Mouse (Mus musculus) neural tube, embryonic 15.5 days (tissue): ENCODE measurements around the gene Camkk2. TPM values are rescaled to one million over a fixed set of nuclear protein-coding genes. Genes with fewer than 3 reads are reported as not detected.

Experiments used
- ATAC-seq: fragments of 200-750 bp; cut with Nextera tagmentation; 2 replicates; pipeline ENCODE4 v1.8.0; 2017; ENCODE audit warnings: mild to moderate bottlenecking, moderate TSS enrichment, moderate library complexity; ENCODE audit not compliant: low FRiP score
- H3K27ac ChIP-seq: fragments of 300-500 bp; sonication (generic); replicated peaks from 2 replicates; pipeline ENCODE4 v1.5.1; 2015; ENCODE audit warnings: mild to moderate bottlenecking, inconsistent platforms
- H3K27me3 ChIP-seq: fragments of 300-500 bp; sonication (generic); replicated peaks from 2 replicates; pipeline ENCODE4 v1.6.1; 2015; ENCODE audit warnings: inconsistent platforms
- H3K36me3 ChIP-seq: fragments of 300-500 bp; sonication (generic); 2 replicates; pipeline ENCODE4 v1.6.1; 2015; ENCODE audit warnings: inconsistent platforms
- H3K4me1 ChIP-seq: fragments of 300-500 bp; sonication (generic); 2 replicates; pipeline ENCODE4 v1.6.1; 2015; ENCODE audit warnings: inconsistent platforms
- H3K4me2 ChIP-seq: fragments of 300-500 bp; sonication (generic); 2 replicates; pipeline ENCODE4 v1.6.1; 2015; ENCODE audit warnings: inconsistent platforms, mild to moderate bottlenecking, moderate library complexity
- H3K4me3 ChIP-seq: fragments of 300-500 bp; sonication (generic); replicated peaks from 2 replicates; pipeline ENCODE4 v1.5.1; 2015; ENCODE audit warnings: mild to moderate bottlenecking, inconsistent platforms
- H3K9ac ChIP-seq: fragments of 300-500 bp; sonication (generic); replicated peaks from 2 replicates; pipeline ENCODE4 v1.6.1; 2015; ENCODE audit warnings: mild to moderate bottlenecking, inconsistent platforms
- H3K9me3 ChIP-seq: fragments of 300-500 bp; sonication (generic); replicated peaks from 2 replicates; pipeline ENCODE4 v1.6.1; 2016; ENCODE audit warnings: inconsistent platforms
- WGBS: fragments of 180-500 bp; shearing (Covaris S2); methylation state at CpG from one replicate; pipeline ENCODE4 v1.1.7; 2015; ENCODE audit warnings: mixed read lengths; 5-methylcytosine and 5-hydroxymethylcytosine counted together
- polyA plus RNA-seq: library from polyadenylated mRNA; unstranded; fragments of >200 nt; fragmentation: Nextera tagmentation; extraction: Ambion mirVana; gene quantifications from 2 replicates; pipeline ENCODE4 v1.2.1, GENCODE M21; 2015

Gene Camkk2
- polyA plus RNA-seq, 1 experiment from 2014 or later, result 69.9 TPM

DNA sequence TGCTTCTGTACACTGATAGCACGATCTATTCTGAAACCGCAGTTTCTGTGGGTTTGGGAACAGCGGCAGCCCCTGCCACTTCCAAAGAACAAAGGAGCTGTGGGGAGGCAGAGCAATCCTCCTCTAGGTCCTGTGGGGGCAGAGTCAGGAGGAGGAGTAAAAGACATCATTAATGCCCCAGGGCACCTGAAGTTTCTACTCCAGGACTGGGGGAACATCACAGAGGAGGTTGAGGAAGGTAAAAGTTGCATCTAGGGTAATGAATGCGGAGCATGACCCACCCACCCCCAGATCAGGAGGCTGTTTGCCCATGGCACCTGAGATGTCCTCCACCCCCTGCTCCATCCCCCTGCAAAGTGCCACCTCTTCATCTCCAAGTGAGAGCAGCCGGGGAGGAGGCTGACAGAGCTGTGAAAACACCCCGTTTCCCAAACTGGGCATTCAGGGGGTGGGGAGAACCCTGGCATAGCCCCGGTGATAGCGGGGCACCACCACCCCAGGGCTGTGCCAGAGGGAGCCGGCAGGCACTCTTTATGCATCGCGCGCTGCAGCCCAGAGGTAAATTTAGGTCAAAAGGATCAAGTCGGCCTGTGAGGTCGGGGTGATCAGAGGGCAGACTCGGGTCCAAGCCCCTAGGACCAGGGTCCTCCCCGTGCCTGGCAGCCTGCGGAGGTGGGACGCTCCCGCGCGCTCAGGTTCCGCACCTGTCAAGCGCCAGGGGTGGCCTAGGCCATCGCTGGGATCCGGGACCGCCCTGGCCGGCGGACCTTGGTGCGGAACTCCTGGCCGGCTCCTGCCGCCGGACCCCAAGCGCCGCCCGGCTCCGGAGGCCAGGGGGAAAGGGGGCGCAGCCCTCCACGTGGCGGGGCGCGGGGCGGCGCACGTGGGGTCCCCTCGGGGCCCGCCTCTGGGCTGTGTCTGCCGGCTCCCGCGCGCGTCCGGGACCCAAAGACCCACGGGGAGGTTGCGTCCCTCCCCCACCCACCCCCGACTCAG, 680 bp downstream of the Camkk2 start:
- WGBS, result under 1% methylated on average over 48 of the region's 55 CpGs
- Histone ChIP-seq H3K4me2 (peak overlapping the region; percentile 86), H3K4me1 (peaks cover 23% of the 10 kb centered on the region), H3K36me3 (no peaks in the 10 kb centered on the region), H3K4me3 (peak overlapping the region; percentile 56), H3K27ac (peak overlapping the region; percentile 78), H3K9me3 (no peaks in the 10 kb centered on the region), H3K9ac (peak overlapping the region; percentile 54), H3K27me3 (no peaks in the 10 kb centered on the region)
- peak; percentile 62 for ATAC-seq

DNA sequence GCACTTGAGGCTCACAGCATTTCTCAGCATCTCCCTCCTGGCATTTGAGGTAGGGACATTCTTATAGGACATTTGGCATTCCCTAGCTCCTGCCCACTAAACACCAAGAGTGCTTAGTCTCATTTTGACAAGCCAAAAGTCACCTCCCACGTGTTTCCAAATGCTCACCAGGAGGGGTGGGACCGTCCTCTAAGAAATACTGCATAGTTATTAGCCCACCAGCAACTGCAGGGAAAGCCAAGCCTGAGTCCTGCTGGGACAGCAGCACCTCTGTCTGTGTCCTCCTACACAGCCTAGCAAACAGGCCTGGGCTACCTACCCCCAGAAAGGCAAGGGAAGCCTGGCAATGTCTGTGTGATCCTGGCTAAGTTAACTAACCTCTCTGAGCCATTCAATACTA, 1.9 kb downstream of the Camkk2 start:
- Histone ChIP-seq H3K36me3 (no peaks in the 10 kb centered on the region; the same call in 1 of the 2 replicates), H3K4me1 (peaks cover 23% of the 10 kb centered on the region), H3K4me3 (no peak overlapping the region), H3K9ac (no peak overlapping the region), H3K4me2 (0 out of 2 replicates have a peak overlapping the region, but pooled peaks have one; percentile 86), H3K9me3 (no peaks in the 10 kb centered on the region), H3K27me3 (no peaks in the 10 kb centered on the region), H3K27ac (no peak overlapping the region)
- ATAC-seq, result no peak
- WGBS, result 48% methylated on average over 2 of the region's 2 CpGs

DNA sequence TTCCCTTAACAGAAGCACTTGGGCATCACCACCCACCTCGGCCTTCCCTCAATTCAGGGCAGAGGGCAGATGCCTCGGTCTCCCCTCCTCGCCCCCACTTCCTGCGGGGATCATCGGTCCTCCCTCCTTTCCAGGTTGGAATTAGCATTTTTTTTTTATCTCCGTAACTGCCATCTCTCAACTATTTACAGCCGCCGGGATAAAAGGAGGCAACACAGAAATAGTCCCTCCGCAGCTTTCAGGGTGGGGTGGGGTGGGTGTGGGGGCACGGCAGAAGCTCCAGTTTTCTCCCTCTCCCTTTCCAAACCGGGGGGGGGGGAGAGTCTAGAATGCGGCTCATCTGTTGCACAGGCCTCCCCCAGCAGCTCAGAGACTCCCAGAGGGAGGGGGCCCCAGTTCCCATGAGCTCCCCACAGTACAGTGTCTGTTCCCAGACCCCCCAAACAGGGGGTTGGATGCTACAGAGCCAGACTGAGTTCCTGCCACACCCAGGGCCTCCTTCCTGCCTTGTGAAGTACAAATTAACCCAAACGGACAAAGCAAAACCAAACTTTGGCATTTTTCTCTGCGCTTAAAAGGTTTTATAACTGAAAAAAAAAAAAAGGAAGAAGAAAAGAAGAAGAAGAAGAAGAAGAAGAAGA, 3.4 kb downstream of the Camkk2 start:
- Histone ChIP-seq H3K4me3 (no peak overlapping the region), H3K27ac (no peak overlapping the region), H3K4me2 (no peak overlapping the region), H3K27me3 (no peaks in the 10 kb centered on the region), H3K9ac (no peak overlapping the region), H3K36me3 (no peaks in the 10 kb centered on the region; the same call in 1 of the 2 replicates), H3K4me1 (peaks cover 26% of the 10 kb centered on the region), H3K9me3 (no peaks in the 10 kb centered on the region)
- no peak for ATAC-seq
- WGBS, result 83% methylated on average over 14 of the region's 14 CpGs

DNA sequence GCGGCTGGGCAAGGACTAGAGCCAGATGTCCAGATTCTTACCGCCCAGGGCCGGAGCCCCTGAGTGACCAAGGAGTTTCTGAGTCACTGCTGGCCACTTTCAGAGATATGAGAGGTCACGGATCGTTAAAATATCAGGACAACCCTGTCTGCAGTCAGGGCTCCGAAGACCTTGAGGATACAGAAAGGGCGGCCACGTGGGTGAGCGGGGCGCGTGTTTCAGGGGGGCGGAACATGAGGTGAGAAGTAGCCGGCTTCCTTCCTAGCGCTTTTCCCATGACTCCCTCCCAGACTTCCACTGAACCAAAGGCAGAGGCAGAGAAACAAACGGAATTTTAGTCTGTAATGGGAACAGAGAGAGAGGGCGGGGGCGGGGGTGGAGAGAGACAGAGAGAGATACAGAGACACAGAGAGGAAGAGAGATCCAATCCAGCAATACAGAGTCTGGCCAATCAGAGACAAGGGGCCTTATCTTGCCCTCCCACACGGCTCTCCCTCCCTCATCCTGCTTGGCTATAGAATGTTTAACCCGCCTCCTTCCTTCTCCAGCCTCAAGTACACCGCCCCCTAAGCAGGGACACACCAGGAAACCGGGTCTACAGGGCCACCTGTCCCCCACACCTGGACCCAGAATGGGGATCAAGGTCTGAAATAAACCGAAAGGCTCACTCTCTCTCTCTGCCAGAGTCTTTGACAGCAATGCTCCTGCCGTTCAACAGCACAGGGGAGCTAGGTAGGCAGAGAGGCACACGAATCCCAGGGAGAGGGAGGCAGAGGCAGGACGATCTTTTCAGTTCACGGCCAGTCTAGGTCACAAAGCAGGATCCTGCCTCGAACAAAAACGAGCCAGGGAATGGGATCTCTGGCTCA, 4.2 kb downstream of the Camkk2 start:
- 82% methylated on average over 28 of the region's 28 CpGs for WGBS
- peaks cover 29% of the 10 kb centered on the region for H3K4me1 ChIP-seq
- H3K4me2 ChIP-seq, result no peak overlapping the region
- no peak overlapping the region for H3K4me3 ChIP-seq
- no peaks in the 10 kb centered on the region for H3K9me3 ChIP-seq
- H3K9ac ChIP-seq, result no peak overlapping the region
- H3K36me3 ChIP-seq, result no peaks in the 10 kb centered on the region; the same call in 1 of the 2 replicates
- no peaks in the 10 kb centered on the region for H3K27me3 ChIP-seq
- no peak overlapping the region for H3K27ac ChIP-seq
- ATAC-seq, result no peak

DNA sequence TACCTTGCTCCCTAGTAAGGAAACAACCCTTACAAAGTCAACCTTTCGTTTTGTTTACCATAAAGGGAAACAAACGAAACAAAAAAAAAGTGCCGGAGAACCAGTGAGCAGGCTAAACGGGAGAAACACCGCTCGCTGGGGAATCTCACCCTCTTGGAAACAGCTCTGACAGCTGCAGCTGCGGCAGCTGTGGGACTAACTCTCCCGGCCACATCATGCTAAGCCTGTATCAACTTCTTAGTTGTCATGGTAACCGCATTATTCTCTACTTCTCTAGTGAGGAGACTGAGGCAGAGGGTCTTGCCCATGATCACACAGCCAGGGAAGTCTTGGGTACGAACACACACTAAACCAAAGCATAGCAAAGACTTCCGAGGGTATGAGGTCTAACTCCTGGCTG, 5.5 kb downstream of the Camkk2 start:
- 84% methylated on average over 11 of the region's 11 CpGs for WGBS
- H3K9me3 ChIP-seq, result no peaks in the 10 kb centered on the region
- no peak overlapping the region for H3K9ac ChIP-seq

DNA sequence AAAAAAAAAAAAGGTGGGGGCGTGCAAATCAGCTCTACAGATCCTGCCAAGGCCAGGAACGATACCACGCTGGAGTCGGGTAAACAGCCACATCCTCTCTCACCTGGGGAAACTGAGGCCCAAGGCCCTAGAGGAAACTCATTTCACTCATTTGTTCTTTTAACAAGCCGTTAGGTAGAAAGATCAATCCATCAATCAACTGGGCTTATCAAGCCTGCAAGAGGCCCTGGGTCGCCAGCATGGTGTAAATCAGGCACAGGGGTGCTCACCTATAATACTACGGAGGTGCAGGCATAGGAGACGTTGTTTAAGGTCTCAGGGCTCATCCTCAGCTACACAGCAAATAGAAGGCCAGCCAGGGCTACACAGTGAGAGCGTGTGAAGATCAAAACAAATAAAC, 7.8 kb downstream of the Camkk2 start:
- Histone ChIP-seq H3K4me1 (peaks cover 9% of the 10 kb centered on the region), H3K27ac (no peak overlapping the region), H3K27me3 (no peaks in the 10 kb centered on the region), H3K9me3 (no peaks in the 10 kb centered on the region), H3K36me3 (no peaks in the 10 kb centered on the region; the same call in none of the 2 replicates), H3K9ac (no peak overlapping the region), H3K4me3 (no peak overlapping the region), H3K4me2 (no peak overlapping the region)
- 87% methylated on average over 9 of the region's 9 CpGs for WGBS
- no peak for ATAC-seq

More for the DNA sequence above, 5.5 kb downstream of the Camkk2 start:
- Histone ChIP-seq H3K27ac (no peak overlapping the region), H3K4me2 (no peak overlapping the region), H3K4me1 (peaks cover 23% of the 10 kb centered on the region), H3K27me3 (no peaks in the 10 kb centered on the region), H3K4me3 (no peak overlapping the region), H3K36me3 (no peaks in the 10 kb centered on the region; the same call in none of the 2 replicates)
- ATAC-seq, result no peak

DNA sequence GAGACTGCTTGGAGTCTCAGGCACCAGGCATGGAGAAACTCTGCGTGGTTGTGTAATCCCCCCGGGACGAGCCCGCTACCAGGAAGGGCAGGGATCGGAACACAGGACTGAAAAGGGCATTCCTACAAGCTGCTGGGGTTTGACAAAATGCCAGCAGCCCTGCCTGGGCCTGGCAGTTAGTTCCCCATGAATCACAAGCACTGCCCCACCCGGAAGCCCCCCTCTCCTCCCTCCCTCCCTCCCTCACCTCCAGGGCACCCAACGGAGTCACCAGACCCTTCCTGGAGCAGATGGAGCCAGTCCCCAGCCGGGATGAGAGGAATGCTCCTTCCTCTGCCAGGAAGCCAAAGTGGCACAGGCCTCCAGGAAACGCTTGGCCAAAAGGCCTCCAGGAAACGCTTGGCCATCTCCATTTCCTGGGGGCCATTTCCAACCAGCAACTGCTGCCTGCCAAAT, 8.4 kb downstream of the Camkk2 start:
- Histone ChIP-seq H3K36me3 (no peaks in the 10 kb centered on the region; the same call in none of the 2 replicates), H3K4me2 (peak overlapping the region; percentile 16; the same call in 1 of the 2 replicates), H3K27ac (peak overlapping the region; percentile 58; the same call in 1 of the 2 replicates), H3K9me3 (no peaks in the 10 kb centered on the region), H3K4me1 (peaks cover 9% of the 10 kb centered on the region), H3K27me3 (no peaks in the 10 kb centered on the region), H3K9ac (0 out of 2 replicates have a peak overlapping the region, but pooled peaks have one; percentile 7), H3K4me3 (no peak overlapping the region)
- ATAC-seq, result peak; percentile 31; the same call in 1 of the 2 replicates
- WGBS, result 57% methylated on average over 10 of the region's 10 CpGs

DNA sequence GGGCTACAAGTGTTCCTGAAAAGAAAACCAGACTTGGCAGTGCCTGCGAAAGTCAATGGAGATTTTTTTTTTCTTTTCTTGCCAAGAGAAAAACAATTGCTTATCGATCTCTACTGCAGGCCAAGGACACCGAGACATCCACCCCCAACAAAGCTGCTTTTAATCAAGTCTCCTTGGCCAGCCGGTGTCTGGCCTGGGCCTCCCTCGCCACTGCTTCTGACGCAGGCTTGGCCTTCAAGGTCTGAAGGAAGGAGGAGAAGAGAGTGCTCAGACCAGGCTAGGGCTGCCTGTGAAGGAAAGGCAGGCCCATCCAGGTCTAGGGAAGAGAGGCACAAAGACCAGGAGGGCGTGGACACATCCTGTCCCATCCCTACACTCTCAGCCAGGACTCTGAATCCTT, 8.9 kb downstream of the Camkk2 start:
- no peaks in the 10 kb centered on the region for H3K9me3 ChIP-seq
- H3K27me3 ChIP-seq, result no peaks in the 10 kb centered on the region
- no peak overlapping the region for H3K9ac ChIP-seq
- no peak for ATAC-seq
- H3K4me2 ChIP-seq, result no peak overlapping the region
- H3K27ac ChIP-seq, result peak overlapping the region; percentile 58
- H3K4me1 ChIP-seq, result peaks cover 9% of the 10 kb centered on the region
- no peak overlapping the region for H3K4me3 ChIP-seq
- H3K36me3 ChIP-seq, result no peaks in the 10 kb centered on the region; the same call in none of the 2 replicates
- WGBS, result 67% methylated on average over 7 of the region's 7 CpGs

DNA sequence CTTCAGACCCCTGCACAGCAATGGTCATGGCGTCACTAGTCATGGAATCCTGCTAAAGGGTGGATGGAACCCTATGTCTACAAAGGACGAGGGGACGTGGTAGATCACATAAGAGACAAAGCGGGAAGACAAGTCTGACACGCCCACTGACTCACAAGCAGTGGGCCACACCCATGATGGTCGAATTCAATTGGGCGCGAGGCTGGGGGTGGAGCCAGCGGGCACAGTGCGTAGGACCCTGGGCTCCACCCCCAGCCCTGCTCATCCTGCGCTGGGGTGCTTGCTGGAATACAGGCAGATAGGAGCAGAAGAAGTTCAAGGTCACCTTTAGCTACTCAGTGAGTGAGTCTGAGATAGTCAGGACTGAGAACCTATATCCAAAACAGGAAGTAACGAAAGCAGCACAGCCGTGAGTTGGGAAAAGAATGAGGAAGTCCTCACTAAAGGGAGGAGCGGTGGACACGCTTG, 10.1 kb downstream of the Camkk2 start:
- no peak overlapping the region for H3K4me2 ChIP-seq
- no peaks in the 10 kb centered on the region for H3K27me3 ChIP-seq
- no peak overlapping the region for H3K27ac ChIP-seq
- H3K9ac ChIP-seq, result no peak overlapping the region
- H3K9me3 ChIP-seq, result no peaks in the 10 kb centered on the region
- no peaks in the 10 kb centered on the region; the same call in none of the 2 replicates for H3K36me3 ChIP-seq
- peaks cover 9% of the 10 kb centered on the region for H3K4me1 ChIP-seq
- ATAC-seq, result no peak
- 90% methylated on average over 15 of the region's 15 CpGs for WGBS
- no peak overlapping the region for H3K4me3 ChIP-seq

DNA sequence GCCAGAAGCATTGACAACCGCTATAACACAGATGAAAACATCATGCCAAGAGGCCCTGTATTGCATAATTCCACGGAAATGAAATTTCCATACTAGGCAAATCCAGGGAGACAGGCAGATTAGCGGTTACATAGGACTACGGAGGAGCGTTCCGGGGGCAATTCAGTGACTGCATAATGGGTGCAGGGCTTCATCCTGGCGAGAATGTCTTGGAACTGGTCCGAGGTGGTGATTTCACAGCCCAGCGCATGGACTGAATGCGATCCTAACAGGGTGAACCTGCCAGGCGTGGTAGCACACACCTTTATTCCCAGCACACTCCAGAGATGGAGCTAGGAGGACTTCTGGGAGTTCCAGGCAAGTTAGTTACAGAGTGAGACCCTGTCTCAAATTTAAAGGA, 11.9 kb downstream of the Camkk2 start:
- 89% methylated on average over 11 of the region's 11 CpGs for WGBS
- Histone ChIP-seq H3K36me3 (peaks cover 12% of the 10 kb centered on the region), H3K4me3 (no peak overlapping the region), H3K9me3 (no peaks in the 10 kb centered on the region), H3K27me3 (no peaks in the 10 kb centered on the region), H3K4me2 (no peak overlapping the region), H3K4me1 (peaks cover 9% of the 10 kb centered on the region), H3K27ac (no peak overlapping the region), H3K9ac (no peak overlapping the region)
- no peak for ATAC-seq

DNA sequence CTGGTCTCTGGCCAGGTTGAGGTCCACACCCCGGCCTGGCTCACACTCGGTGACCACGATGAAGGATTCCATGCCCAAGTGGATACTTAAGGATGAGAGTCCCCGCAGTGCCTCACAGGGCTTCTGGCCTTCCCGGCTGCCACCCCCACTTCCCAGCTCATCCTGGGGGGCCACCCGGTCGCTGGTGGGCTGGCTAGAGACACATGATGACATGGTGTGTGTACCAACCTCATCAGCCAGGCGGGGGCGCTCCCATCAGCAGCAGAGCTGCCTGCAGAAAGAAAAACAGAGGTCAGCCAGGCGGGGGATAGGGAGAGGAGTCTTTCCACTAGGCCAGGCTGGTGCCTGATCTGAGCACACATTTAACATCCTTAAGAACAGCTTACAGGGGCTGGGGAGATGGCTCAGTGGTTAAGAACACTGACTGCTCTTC, 15.2 kb downstream of the Camkk2 start:
- no peaks in the 10 kb centered on the region for H3K4me1 ChIP-seq
- no peak overlapping the region for H3K4me2 ChIP-seq
- H3K27ac ChIP-seq, result no peak overlapping the region
- H3K36me3 ChIP-seq, result peaks cover 25% of the 10 kb centered on the region
- H3K9me3 ChIP-seq, result no peaks in the 10 kb centered on the region
- no peak overlapping the region for H3K4me3 ChIP-seq
- ATAC-seq, result no peak
- H3K9ac ChIP-seq, result no peak overlapping the region
- WGBS, result 60% methylated on average over 10 of the region's 10 CpGs
- H3K27me3 ChIP-seq, result no peaks in the 10 kb centered on the region
